Mouse (Mus musculus) lung, adult 2 months (tissue): ENCODE measurements around the gene Tcf20.

Source experiments
- CTCF ChIP-seq: fragments of 200-500 bp; IDR thresholded peaks from 2 replicates; pipeline ENCODE4 v1.5.1; 2011; ENCODE audit warnings: mild to moderate bottlenecking, low read length, control low read depth; ENCODE audit not compliant: insufficient read depth
- POLR2A ChIP-seq: fragments of 200-500 bp; IDR thresholded peaks from 2 replicates; pipeline ENCODE4 v1.6.1; 2011; ENCODE audit warnings: low read depth, mild to moderate bottlenecking, control low read depth, low read length, borderline replicate concordance; ENCODE audit errors: extremely low read depth

- TF ChIP-seq CTCF (no peak), POLR2A (no peak)
Measured at GRCm38 (mm10) chr15:82922052-82922451, 65.6 kb downstream of the Tcf20 start.
